Mouse (Mus musculus) gastrocnemius, postnatal 14 days (tissue): Measurements from ENCODE around the gene Ficd. TPM values are rescaled to one million over a fixed set of nuclear protein-coding genes. Genes with fewer than 3 reads are reported as not detected.
"Not testable (repeated sequence)": the region's sequence is repeated elsewhere in the genome, so short reads cannot be mapped to it uniquely, and the experiment has no call there.

Experiments
- DNase-seq: peaks from one replicate; pipeline ENCODE4 v3.0.0; 2021; ENCODE audit warnings: mixed read lengths
- intact Hi-C: fragments of 180-260 bp; cut with DNase I; formaldehyde crosslinking; loops from one replicate; pipeline ENCODE4 v1.15.1; 2025; ENCODE audit warnings: low total_unique reads
- total RNA-seq, 2 experiments: library from RNA; stranded (reverse); gene quantifications; 2 replicates each; pipeline ENCODE4 v1.2.3; 2021

The Ficd gene
- total RNA-seq, 2 experiments from 2014 or later, result 4.9 TPM

- no peak for DNase-seq
- intact Hi-C loops, result no loop called here
Observed at GRCm38 (mm10) chr5:113768806-113769205, 33.2 kb downstream of the Ficd start.

GRCm38 (mm10) chr5:113771213-113772162, 35.9 kb downstream of the Ficd start:
- intact Hi-C loops, result loop anchor here (2.0 to 10.0 kb wide), 2 partner anchors 35 to 333 kb away; no protein-coding TSS in a partner anchor

GRCm38 (mm10) chr5:113772450-113772895, 36.9 kb downstream of the Ficd start, which contains the start of the genes Sart3 and Iscu:
Gene Sart3 (minus strand): TSS chr5:113772510.
Gene Iscu (plus strand): TSS chr5:113772748.
- intact Hi-C loops, result loop anchor here (10.0 kb wide), 1 partner anchor 332 kb away; no protein-coding TSS in a partner anchor
- peak; percentile 94 for DNase-seq

More at GRCm38 (mm10) chr5:113771213-113772162, 35.9 kb downstream of the Ficd start:
- peak; percentile 85 for DNase-seq

- intact Hi-C loops, result loop anchor here (10.0 kb wide), 1 partner anchor 332 kb away; no protein-coding TSS in a partner anchor
- no peak for DNase-seq
Observed at GRCm38 (mm10) chr5:113772905-113773519, 37.4 kb downstream of the Ficd start.

GRCm38 (mm10) chr5:113773664-113774063, 38.1 kb downstream of the Ficd start:
- intact Hi-C loops, result loop anchor here (10.0 kb wide), 1 partner anchor 331 kb away; no protein-coding TSS in a partner anchor
- DNase-seq, result peak; percentile 86

GRCm38 (mm10) chr5:113775585-113775984, 40.0 kb downstream of the Ficd start:
- no peak for DNase-seq
- intact Hi-C loops, result loop anchor here (10.0 kb wide), 1 partner anchor 329 kb away; no protein-coding TSS in a partner anchor

- no peak for DNase-seq
- intact Hi-C loops, result loop anchor here (2.0 to 10.0 kb wide), 2 partner anchors 36 to 328 kb away; no protein-coding TSS in a partner anchor
Observed at GRCm38 (mm10) chr5:113776128-113776895, 40.7 kb downstream of the Ficd start.

GRCm38 (mm10) chr5:113776896-113777226, 41.3 kb downstream of the Ficd start:
- intact Hi-C loops, result loop anchor here (2.0 to 10.0 kb wide), 2 partner anchors 36 to 328 kb away; no protein-coding TSS in a partner anchor
- no peak for DNase-seq

- intact Hi-C loops, result loop anchor here (2.0 to 10.0 kb wide), 2 partner anchors 35 to 327 kb away; no protein-coding TSS in a partner anchor
- DNase-seq, result not testable (repeated sequence)
Observed at GRCm38 (mm10) chr5:113777728-113778127, 42.1 kb downstream of the Ficd start.

- intact Hi-C loops, result loop anchor here (10.0 kb wide), 1 partner anchor 325 kb away; no protein-coding TSS in a partner anchor
- no peak for DNase-seq
Observed at GRCm38 (mm10) chr5:113779569-113779968, 44.0 kb downstream of the Ficd start.

- no peak for DNase-seq
- intact Hi-C loops, result no loop called here
Observed at GRCm38 (mm10) chr5:113780082-113780752, 44.6 kb downstream of the Ficd start.

GRCm38 (mm10) chr5:113780763-113781162, 45.2 kb downstream of the Ficd start:
- intact Hi-C loops, result no loop called here
- DNase-seq, result no peak

GRCm38 (mm10) chr5:113781254-113781653, 45.7 kb downstream of the Ficd start:
- no peak for DNase-seq
- intact Hi-C loops, result no loop called here

- intact Hi-C loops, result no loop called here
Observed at GRCm38 (mm10) chr5:113781875-113782274, 46.3 kb downstream of the Ficd start.

GRCm38 (mm10) chr5:113782624-113783023, 47.0 kb downstream of the Ficd start:
- intact Hi-C loops, result no loop called here
- DNase-seq, result no peak

More at GRCm38 (mm10) chr5:113781875-113782274, 46.3 kb downstream of the Ficd start:
- no peak for DNase-seq

- intact Hi-C loops, result no loop called here
- DNase-seq, result peak; percentile 69
Observed at GRCm38 (mm10) chr5:113783581-113784001, 48.0 kb downstream of the Ficd start.

GRCm38 (mm10) chr5:113784104-113784503, 48.5 kb downstream of the Ficd start:
- intact Hi-C loops, result not testable (repeated sequence)
- peak; percentile 58 for DNase-seq

GRCm38 (mm10) chr5:113786985-113787384, 51.4 kb downstream of the Ficd start:
- intact Hi-C loops, result no loop called here

More at GRCm38 (mm10) chr5:113786985-113787384, 51.4 kb downstream of the Ficd start:
- no peak for DNase-seq
